Mouse (Mus musculus): ENCODE measurements around the gene Pnpo. TPM values are rescaled to one million over a fixed set of nuclear protein-coding genes. Genes with fewer than 3 reads are reported as not detected.

Pnpo gene
- polyA plus RNA-seq, 1 experiment from 2014 or later, result 20.9 TPM

DNA sequence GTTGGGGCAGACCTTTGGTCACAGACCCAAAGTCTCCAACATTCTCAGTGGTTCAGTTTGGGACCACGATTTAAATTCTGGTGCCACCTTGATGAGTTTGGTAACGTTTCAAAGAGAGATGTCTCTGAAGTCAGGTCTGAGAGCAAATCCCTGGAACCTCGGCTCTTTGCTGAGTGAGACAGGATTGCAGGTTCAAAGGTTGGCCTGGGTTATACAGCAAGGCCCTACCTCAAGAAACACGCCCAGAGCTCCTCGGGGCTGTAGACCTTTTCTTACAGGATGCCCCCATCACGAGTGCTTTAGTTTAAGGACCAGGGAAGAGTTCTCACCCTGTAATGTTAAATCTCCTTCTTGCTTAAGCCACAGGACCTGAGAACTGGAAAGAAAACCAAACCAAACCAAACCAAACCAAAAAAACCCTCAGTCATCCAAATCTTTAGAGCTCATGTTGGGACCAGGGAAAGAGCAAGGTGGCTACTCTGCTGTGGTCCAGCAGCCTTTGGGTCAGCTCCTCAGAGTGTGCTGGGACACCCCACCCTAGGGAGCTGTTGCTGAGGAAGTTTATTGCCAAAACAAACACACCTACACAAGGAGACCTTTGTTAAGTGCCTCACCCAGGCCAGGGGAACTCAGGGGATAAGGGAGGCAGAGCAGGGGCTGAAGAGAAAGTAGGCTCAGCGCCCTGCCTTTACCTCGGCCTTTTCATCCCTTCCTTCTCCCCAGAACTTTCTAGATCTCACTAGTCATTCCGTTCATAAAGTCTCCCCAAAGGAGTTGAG is 7.7 kb downstream of the Pnpo start:
- Histone ChIP-seq H3K9me3 (ENCODE audit: control insufficient read depth, low read length) (no peaks in the 10 kb centered on the region), H3K27ac (replicated peaks; ENCODE audit: low read depth, low read length) (no peak overlapping the region), H3K36me3 (ENCODE audit: control insufficient read depth, insufficient read depth, low read length) (no peaks in the 10 kb centered on the region), H3K4me3 (replicated peaks; ENCODE audit: low read depth, low read length) (no peak overlapping the region), H3K9ac (replicated peaks; ENCODE audit: low read length) (no peak overlapping the region), H3K4me2 (ENCODE audit: low read length) (no peak overlapping the region), H3K27me3 (ENCODE audit: control insufficient read depth, insufficient read depth, low read length) (no peaks in the 10 kb centered on the region), H3K4me1 (ENCODE audit: control insufficient read depth, insufficient read depth, low read length) (no peaks in the 10 kb centered on the region)
- WGBS, result 84% methylated on average over 9 of the region's 9 CpGs
- ATAC-seq (ENCODE audit: low FRiP score, low TSS enrichment) (no peak), DNase-seq (no peak)

GRCm38 (mm10) chr11:96934921-96935356 is 8.8 kb downstream of the Pnpo start:
- no peak overlapping the region for H3K4me3 ChIP-seq (replicated peaks; ENCODE audit: low read depth, low read length)
- H3K4me1 ChIP-seq (ENCODE audit: control insufficient read depth, insufficient read depth, low read length), result no peaks in the 10 kb centered on the region
- H3K4me2 ChIP-seq (ENCODE audit: low read length), result peak overlapping the region; percentile 23
- no peaks in the 10 kb centered on the region for H3K27me3 ChIP-seq (ENCODE audit: control insufficient read depth, insufficient read depth, low read length)
- 24% methylated on average over 12 of the region's 12 CpGs for WGBS
- no peak for ATAC-seq (ENCODE audit: low FRiP score, low TSS enrichment)
- DNase-seq, result peak; percentile 63
- H3K9ac ChIP-seq (replicated peaks; ENCODE audit: low read length), result no peak overlapping the region
- no peaks in the 10 kb centered on the region for H3K36me3 ChIP-seq (ENCODE audit: control insufficient read depth, insufficient read depth, low read length)
- H3K27ac ChIP-seq (replicated peaks; ENCODE audit: low read depth, low read length), result no peak overlapping the region
- H3K9me3 ChIP-seq (ENCODE audit: control insufficient read depth, low read length), result no peaks in the 10 kb centered on the region

DNA sequence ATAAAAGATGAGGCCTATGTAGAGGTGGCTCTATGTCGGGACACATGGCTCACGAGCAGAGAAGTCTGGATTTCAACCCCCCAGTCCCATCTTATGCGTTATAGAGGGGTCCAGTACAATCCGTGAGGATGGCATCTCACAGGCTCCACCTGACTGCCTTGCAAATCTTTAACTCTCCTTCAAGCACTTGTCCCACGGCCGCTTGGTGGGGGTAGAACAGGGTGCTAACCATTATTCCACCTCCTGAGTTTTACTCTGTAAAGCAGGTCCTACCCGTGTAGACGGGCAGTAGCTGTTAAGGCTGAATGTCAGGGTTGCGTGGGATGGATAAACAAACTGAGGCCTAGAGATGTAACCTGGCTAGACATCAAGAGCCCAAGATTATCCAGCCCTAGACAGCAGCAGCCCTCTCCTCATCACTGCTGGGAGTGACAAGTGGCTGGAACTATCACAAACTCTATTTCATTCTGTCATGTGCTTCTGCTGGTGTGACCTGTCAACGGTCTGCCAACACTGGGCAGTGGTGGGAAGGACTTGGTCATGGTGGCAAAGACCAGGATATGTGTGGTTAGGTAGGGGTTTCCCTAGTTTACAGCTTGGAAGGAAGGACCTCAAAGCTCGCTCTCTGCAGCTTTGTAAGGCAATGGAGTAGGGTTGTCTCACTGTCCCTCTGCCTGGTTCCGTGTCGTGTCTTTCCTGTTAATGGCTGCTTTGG is 10.1 kb downstream of the Pnpo start:
- Histone ChIP-seq H3K27ac (replicated peaks; ENCODE audit: low read depth, low read length) (no peak overlapping the region), H3K4me2 (ENCODE audit: low read length) (no peak overlapping the region), H3K9me3 (ENCODE audit: control insufficient read depth, low read length) (no peaks in the 10 kb centered on the region), H3K4me1 (ENCODE audit: control insufficient read depth, insufficient read depth, low read length) (no peaks in the 10 kb centered on the region), H3K27me3 (ENCODE audit: control insufficient read depth, insufficient read depth, low read length) (no peaks in the 10 kb centered on the region), H3K4me3 (replicated peaks; ENCODE audit: low read depth, low read length) (no peak overlapping the region), H3K36me3 (ENCODE audit: control insufficient read depth, insufficient read depth, low read length) (no peaks in the 10 kb centered on the region), H3K9ac (replicated peaks; ENCODE audit: low read length) (no peak overlapping the region)
- ATAC-seq (ENCODE audit: low FRiP score, low TSS enrichment) (no peak), DNase-seq (no peak)
- 91% methylated on average over 13 of the region's 13 CpGs for WGBS

DNA sequence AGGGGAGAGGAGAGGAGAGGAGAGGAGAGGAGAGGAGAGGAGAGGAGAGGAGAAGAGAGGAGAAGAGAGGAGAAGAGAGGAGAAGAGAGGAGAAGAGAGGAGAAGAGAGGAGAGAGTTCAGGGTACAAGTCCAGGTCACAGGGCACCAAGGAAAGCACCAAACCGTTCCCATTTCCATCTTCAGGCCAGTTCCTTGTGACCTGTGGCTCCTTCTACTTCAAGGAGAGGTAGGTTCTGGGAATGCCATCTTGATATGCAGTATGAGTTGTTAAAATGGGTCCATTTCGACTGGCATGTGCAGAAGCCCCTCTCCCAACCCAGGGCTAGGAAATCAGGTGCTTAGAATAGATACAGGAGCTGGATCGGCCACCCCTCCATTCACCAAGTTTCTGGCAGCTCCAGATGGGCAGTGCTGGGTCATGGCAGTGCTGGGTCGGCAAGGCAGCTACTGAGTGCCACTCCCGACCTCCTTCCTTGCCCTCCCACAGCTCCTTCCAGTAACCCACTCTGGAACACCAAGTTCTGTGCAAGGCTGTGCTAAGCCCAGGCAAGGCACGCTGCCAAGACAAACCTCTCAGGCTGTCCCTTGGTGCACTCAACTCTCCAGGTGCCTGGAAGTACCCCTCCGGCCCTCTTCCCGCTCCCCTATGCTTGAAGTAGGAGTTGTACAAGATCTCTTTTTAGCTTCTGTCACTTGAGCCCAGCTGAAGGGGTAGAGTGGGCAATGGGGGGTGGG is 12.3 kb downstream of the Pnpo start:
- WGBS, result 67% methylated on average over 8 of the region's 8 CpGs

GRCm38 (mm10) chr11:96929766-96930331 is 13.9 kb downstream of the Pnpo start:
- Histone ChIP-seq H3K27me3 (ENCODE audit: control insufficient read depth, insufficient read depth, low read length) (no peaks in the 10 kb centered on the region), H3K4me1 (ENCODE audit: control insufficient read depth, insufficient read depth, low read length) (no peaks in the 10 kb centered on the region), H3K9me3 (ENCODE audit: control insufficient read depth, low read length) (no peaks in the 10 kb centered on the region), H3K4me2 (ENCODE audit: low read length) (no peak overlapping the region), H3K27ac (replicated peaks; ENCODE audit: low read depth, low read length) (no peak overlapping the region), H3K4me3 (replicated peaks; ENCODE audit: low read depth, low read length) (no peak overlapping the region), H3K9ac (replicated peaks; ENCODE audit: low read length) (no peak overlapping the region), H3K36me3 (ENCODE audit: control insufficient read depth, insufficient read depth, low read length) (no peaks in the 10 kb centered on the region)
- 74% methylated on average over 9 of the region's 9 CpGs for WGBS
- ATAC-seq (ENCODE audit: low FRiP score, low TSS enrichment), result no peak
- DNase-seq, result no peak

More for the DNA sequence above, 12.3 kb downstream of the Pnpo start:
- H3K27ac ChIP-seq (replicated peaks; ENCODE audit: low read depth, low read length), result no peak overlapping the region
- no peak for DNase-seq
- no peak overlapping the region for H3K9ac ChIP-seq (replicated peaks; ENCODE audit: low read length)
- no peak overlapping the region for H3K4me3 ChIP-seq (replicated peaks; ENCODE audit: low read depth, low read length)
- no peak overlapping the region for H3K4me2 ChIP-seq (ENCODE audit: low read length)
- H3K27me3 ChIP-seq (ENCODE audit: control insufficient read depth, insufficient read depth, low read length), result no peaks in the 10 kb centered on the region
- H3K36me3 ChIP-seq (ENCODE audit: control insufficient read depth, insufficient read depth, low read length), result no peaks in the 10 kb centered on the region
- ATAC-seq (ENCODE audit: low FRiP score, low TSS enrichment), result no peak
- no peaks in the 10 kb centered on the region for H3K4me1 ChIP-seq (ENCODE audit: control insufficient read depth, insufficient read depth, low read length)
- no peaks in the 10 kb centered on the region for H3K9me3 ChIP-seq (ENCODE audit: control insufficient read depth, low read length)

DNA sequence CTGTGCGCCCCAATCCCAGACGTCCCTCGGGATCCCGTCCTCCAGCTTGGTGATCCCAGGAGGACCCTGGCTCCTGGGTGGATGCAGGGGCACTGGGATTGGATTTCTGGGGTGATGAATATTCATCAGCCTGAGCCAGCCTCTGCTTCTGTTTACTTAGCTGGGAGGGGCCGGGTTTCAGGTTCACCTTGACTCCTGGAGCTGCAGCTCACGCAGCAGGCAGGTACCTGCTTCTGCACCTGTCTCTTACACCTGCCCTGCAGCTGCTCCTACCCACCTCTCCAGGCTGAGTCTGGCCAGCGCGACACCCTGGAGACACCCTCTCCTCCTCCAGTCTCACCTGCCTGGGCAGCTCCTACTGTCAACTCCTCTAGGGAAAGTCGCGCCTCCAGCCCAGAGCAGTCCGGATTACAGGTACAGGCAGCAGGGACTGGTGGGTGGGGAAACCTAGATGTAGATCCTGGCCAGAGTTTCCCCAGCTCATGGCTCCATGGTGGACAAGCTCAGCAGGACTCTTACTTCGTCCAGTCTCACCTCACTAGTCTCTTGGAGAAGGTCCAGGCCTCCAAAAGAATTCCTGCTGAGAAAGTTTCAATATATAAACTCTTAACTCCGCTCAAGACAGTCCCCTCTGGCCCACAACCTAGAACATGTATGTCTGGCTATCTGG is 14.6 kb downstream of the Pnpo start:
- 15% methylated on average over 13 of the region's 13 CpGs for WGBS
- Histone ChIP-seq H3K4me3 (replicated peaks; ENCODE audit: low read depth, low read length) (no peak overlapping the region), H3K9me3 (ENCODE audit: control insufficient read depth, low read length) (no peaks in the 10 kb centered on the region), H3K27me3 (ENCODE audit: control insufficient read depth, insufficient read depth, low read length) (no peaks in the 10 kb centered on the region), H3K36me3 (ENCODE audit: control insufficient read depth, insufficient read depth, low read length) (no peaks in the 10 kb centered on the region), H3K27ac (replicated peaks; ENCODE audit: low read depth, low read length) (no peak overlapping the region), H3K9ac (replicated peaks; ENCODE audit: low read length) (no peak overlapping the region), H3K4me2 (ENCODE audit: low read length) (no peak overlapping the region), H3K4me1 (ENCODE audit: control insufficient read depth, insufficient read depth, low read length) (no peaks in the 10 kb centered on the region)
- ATAC-seq (ENCODE audit: low FRiP score, low TSS enrichment) (no peak), DNase-seq (no peak)

DNA sequence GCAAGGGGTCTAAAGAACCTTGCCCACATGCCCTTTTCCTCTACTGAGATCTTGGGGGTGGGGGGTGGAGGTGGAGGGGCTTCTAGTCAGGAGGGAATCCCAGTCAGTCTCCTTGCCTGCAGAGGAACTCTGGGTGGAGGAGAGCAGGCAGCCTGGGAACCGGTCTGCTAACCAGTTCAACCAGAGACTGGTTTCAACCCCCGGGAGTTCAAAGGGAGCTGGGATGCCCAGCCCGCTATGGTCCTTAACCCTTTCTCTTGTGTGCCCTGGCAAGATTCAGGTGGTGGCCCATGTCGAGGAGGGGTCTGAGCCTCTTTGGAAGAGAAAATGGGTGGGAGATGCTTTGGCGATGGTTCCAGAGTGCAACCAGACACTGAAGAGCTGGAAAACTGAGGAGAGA is 15.1 kb downstream of the Pnpo start:
- 8% methylated on average over 5 of the region's 5 CpGs for WGBS
- DNase-seq (no peak), ATAC-seq (ENCODE audit: low FRiP score, low TSS enrichment) (no peak)
- no peaks in the 10 kb centered on the region for H3K27me3 ChIP-seq (ENCODE audit: control insufficient read depth, insufficient read depth, low read length)
- no peaks in the 10 kb centered on the region for H3K9me3 ChIP-seq (ENCODE audit: control insufficient read depth, low read length)
- H3K27ac ChIP-seq (replicated peaks; ENCODE audit: low read depth, low read length), result no peak overlapping the region
- H3K4me2 ChIP-seq (ENCODE audit: low read length), result no peak overlapping the region
- H3K4me1 ChIP-seq (ENCODE audit: control insufficient read depth, insufficient read depth, low read length), result no peaks in the 10 kb centered on the region
- H3K36me3 ChIP-seq (ENCODE audit: control insufficient read depth, insufficient read depth, low read length), result no peaks in the 10 kb centered on the region
- no peak overlapping the region for H3K9ac ChIP-seq (replicated peaks; ENCODE audit: low read length)
- H3K4me3 ChIP-seq (replicated peaks; ENCODE audit: low read depth, low read length), result no peak overlapping the region

DNA sequence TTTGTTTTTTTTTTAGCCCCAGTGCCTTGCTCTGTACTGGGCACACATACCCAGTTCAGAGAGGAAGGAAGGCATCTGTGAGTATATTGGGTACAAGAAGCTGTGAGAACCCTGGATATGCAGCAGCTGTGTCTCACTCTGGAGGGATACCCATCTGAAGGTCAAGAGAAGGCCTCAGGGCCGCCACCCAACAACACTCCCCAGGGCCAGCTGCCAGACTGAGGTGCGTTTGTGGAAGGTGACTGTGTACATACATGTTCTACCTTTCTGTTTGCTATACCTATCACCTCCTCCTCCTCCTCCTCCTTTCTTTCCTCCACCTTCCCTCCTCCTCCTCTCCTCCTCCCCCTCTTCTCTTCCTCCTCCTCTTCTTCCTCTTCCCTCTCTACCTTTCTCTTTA is 15.7 kb downstream of the Pnpo start, which contains the start of gene Prr15l:
Prr15l (plus strand) TSS at position 17 of the 400 bp plus-strand sequence.
- Histone ChIP-seq H3K9me3 (ENCODE audit: control insufficient read depth, low read length) (no peaks in the 10 kb centered on the region), H3K27me3 (ENCODE audit: control insufficient read depth, insufficient read depth, low read length) (no peaks in the 10 kb centered on the region), H3K27ac (replicated peaks; ENCODE audit: low read depth, low read length) (no peak within 1 kb of the TSS), H3K9ac (replicated peaks; ENCODE audit: low read length) (no peak within 1 kb of the TSS), H3K4me2 (ENCODE audit: low read length) (no peak within 1 kb of the TSS), H3K4me1 (ENCODE audit: control insufficient read depth, insufficient read depth, low read length) (no peaks in the 10 kb centered on the region), H3K4me3 (replicated peaks; ENCODE audit: low read depth, low read length) (no peak within 1 kb of the TSS), H3K36me3 (ENCODE audit: control insufficient read depth, insufficient read depth, low read length) (no peaks in the 10 kb centered on the region)
- no peak for DNase-seq
- ATAC-seq (ENCODE audit: low FRiP score, low TSS enrichment), result no peak
- WGBS, result 81% methylated on average over 2 of the region's 2 CpGs
